Mouse (Mus musculus): ENCODE measurements around the gene Serpine1. TPM values are rescaled to one million over a fixed set of nuclear protein-coding genes. Genes with fewer than 3 reads are reported as not detected.

The Serpine1 gene
- polyA plus RNA-seq, 1 experiment from 2014 or later: 0.33 TPM

- Histone ChIP-seq H3K9ac (replicated peaks; ENCODE audit: low read depth, low read length) (no peak overlapping the region), H3K27ac (ENCODE audit: low read length) (no peak overlapping the region), H3K27me3 (ENCODE audit: control insufficient read depth, insufficient read depth, low read length) (no peaks in the 10 kb centered on the region), H3K4me2 (replicated peaks; ENCODE audit: low read depth, low read length) (no peak overlapping the region), H3K4me3 (ENCODE audit: low read depth, low read length) (no peak overlapping the region), H3K36me3 (ENCODE audit: control insufficient read depth, insufficient read depth, low read length) (no peaks in the 10 kb centered on the region), H3K9me3 (ENCODE audit: control insufficient read depth, low read depth, low read length) (no peaks in the 10 kb centered on the region), H3K4me1 (ENCODE audit: control insufficient read depth, insufficient read depth, low read length) (peaks cover 14% of the 10 kb centered on the region)
- no peak for ATAC-seq (ENCODE audit: insufficient number of reproducible peaks, insufficient read depth, low FRiP score, low read depth)
- 33% methylated on average over 12 of the region's 12 CpGs for WGBS
Observed at GRCm38 (mm10) chr5:137076191-137076930, 4.3 kb upstream of the Serpine1 start.

- 54% methylated on average over 6 of the region's 6 CpGs for WGBS
Observed at GRCm38 (mm10) chr5:137075726-137076125, 3.7 kb upstream of the Serpine1 start.

DNA sequence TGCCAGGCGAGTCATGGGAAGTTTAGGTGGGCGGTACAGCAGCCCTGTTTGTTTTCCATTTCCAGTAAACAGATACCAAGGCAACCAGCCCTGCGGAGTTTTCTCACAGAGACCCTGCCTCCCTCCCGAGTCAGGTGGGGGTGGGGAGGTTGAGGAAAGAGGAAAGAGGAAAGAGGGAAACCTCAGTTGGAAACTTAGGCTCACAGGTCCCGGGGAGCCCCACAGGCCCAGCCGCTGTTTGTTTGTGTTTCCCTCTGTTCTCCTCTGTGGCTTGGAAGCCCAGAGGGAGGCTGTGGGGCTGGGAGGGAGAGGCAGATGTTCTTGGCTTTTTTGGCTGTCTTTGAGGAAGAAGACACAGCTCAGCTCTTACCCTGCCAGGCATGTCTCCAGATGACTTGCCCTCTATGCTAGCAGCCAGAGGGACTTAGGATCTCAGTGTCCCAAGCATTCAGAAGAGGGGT lies 2.2 kb upstream of the Serpine1 start:
- 24% methylated on average over 6 of the region's 6 CpGs for WGBS
- Histone ChIP-seq H3K4me3 (ENCODE audit: low read depth, low read length) (no peak overlapping the region), H3K9me3 (ENCODE audit: control insufficient read depth, low read depth, low read length) (no peaks in the 10 kb centered on the region), H3K4me1 (ENCODE audit: control insufficient read depth, insufficient read depth, low read length) (peaks cover 14% of the 10 kb centered on the region), H3K27ac (ENCODE audit: low read length) (no peak overlapping the region), H3K4me2 (replicated peaks; ENCODE audit: low read depth, low read length) (no peak overlapping the region), H3K9ac (replicated peaks; ENCODE audit: low read depth, low read length) (no peak overlapping the region), H3K36me3 (ENCODE audit: control insufficient read depth, insufficient read depth, low read length) (no peaks in the 10 kb centered on the region), H3K27me3 (ENCODE audit: control insufficient read depth, insufficient read depth, low read length) (no peaks in the 10 kb centered on the region)
- ATAC-seq (ENCODE audit: insufficient number of reproducible peaks, insufficient read depth, low FRiP score, low read depth): no peak

More at GRCm38 (mm10) chr5:137075726-137076125, 3.7 kb upstream of the Serpine1 start:
- Histone ChIP-seq H3K36me3 (ENCODE audit: control insufficient read depth, insufficient read depth, low read length) (no peaks in the 10 kb centered on the region), H3K9ac (replicated peaks; ENCODE audit: low read depth, low read length) (no peak overlapping the region), H3K4me1 (ENCODE audit: control insufficient read depth, insufficient read depth, low read length) (peaks cover 14% of the 10 kb centered on the region), H3K9me3 (ENCODE audit: control insufficient read depth, low read depth, low read length) (no peaks in the 10 kb centered on the region), H3K4me3 (ENCODE audit: low read depth, low read length) (no peak overlapping the region), H3K27me3 (ENCODE audit: control insufficient read depth, insufficient read depth, low read length) (no peaks in the 10 kb centered on the region), H3K27ac (ENCODE audit: low read length) (no peak overlapping the region), H3K4me2 (replicated peaks; ENCODE audit: low read depth, low read length) (no peak overlapping the region)
- ATAC-seq (ENCODE audit: insufficient number of reproducible peaks, insufficient read depth, low FRiP score, low read depth): no peak

DNA sequence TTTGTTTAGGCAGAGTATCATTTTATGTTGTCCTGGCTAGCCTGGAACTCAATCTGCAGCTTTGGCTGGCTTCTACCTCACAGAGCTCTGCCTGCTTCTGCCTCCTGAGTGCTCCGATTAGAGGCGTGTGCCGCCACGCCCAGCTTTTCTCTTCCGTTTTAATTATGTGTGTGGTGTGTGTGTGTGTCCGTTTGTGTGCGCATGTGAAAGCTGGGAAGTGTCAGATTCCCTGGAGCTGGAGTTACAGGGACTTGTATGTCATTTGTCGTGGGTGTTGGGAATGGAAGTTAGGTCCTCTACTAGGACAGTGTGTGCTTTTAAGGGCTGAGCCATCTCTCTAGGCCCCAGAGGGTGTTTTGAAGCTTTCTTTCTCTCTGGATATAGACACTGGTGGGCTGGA lies 1.1 kb upstream of the Serpine1 start:
- Histone ChIP-seq H3K9me3 (ENCODE audit: control insufficient read depth, low read depth, low read length) (no peaks in the 10 kb centered on the region), H3K27me3 (ENCODE audit: control insufficient read depth, insufficient read depth, low read length) (no peaks in the 10 kb centered on the region), H3K4me2 (replicated peaks; ENCODE audit: low read depth, low read length) (no peak overlapping the region), H3K36me3 (ENCODE audit: control insufficient read depth, insufficient read depth, low read length) (no peaks in the 10 kb centered on the region), H3K9ac (replicated peaks; ENCODE audit: low read depth, low read length) (no peak overlapping the region), H3K4me3 (ENCODE audit: low read depth, low read length) (no peak overlapping the region), H3K27ac (ENCODE audit: low read length) (no peak overlapping the region), H3K4me1 (ENCODE audit: control insufficient read depth, insufficient read depth, low read length) (peaks cover 11% of the 10 kb centered on the region)
- WGBS: 91% methylated on average over 8 of the region's 8 CpGs
- no peak for ATAC-seq (ENCODE audit: insufficient number of reproducible peaks, insufficient read depth, low FRiP score, low read depth)

DNA sequence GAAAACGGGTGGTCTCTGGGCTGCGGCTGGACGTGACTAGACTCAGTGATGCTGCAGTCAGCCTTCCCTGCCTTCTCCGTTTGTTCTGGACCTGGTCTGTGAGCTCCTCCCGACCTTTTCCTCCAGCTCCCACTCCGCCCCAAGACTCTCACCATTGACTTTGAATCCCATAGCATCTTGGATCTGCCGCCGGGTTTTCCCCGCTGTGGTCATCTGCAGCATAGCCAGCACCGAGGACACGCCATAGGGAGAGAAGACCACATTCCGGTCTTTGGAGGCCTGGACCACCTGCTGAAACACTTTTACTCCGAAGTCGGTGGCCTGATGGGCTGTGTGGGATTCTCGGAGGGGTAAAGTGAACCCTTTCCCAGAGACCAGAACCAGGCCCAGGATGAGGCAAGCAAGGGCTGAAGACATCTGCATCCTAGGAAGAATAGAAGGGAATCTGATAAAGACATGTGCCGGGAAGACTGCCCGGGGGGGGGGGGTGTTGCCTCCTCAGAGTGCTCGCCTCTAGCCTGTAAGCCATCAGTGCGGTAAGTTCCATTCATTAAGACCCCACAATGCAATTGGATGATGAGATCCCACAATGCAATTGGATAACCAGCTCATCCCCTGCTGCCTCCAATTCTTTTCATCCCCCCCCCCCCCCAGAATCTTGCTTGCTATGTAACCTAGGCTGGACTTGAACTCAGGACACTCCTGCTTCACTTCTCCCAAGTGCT lies 1.0 kb downstream of the Serpine1 start:
- Histone ChIP-seq H3K9ac (replicated peaks; ENCODE audit: low read depth, low read length) (no peak overlapping the region), H3K4me2 (replicated peaks; ENCODE audit: low read depth, low read length) (no peak overlapping the region), H3K9me3 (ENCODE audit: control insufficient read depth, low read depth, low read length) (no peaks in the 10 kb centered on the region), H3K4me3 (ENCODE audit: low read depth, low read length) (no peak overlapping the region), H3K36me3 (ENCODE audit: control insufficient read depth, insufficient read depth, low read length) (no peaks in the 10 kb centered on the region), H3K4me1 (ENCODE audit: control insufficient read depth, insufficient read depth, low read length) (peaks cover 11% of the 10 kb centered on the region), H3K27ac (ENCODE audit: low read length) (no peak overlapping the region), H3K27me3 (ENCODE audit: control insufficient read depth, insufficient read depth, low read length) (no peaks in the 10 kb centered on the region)
- WGBS: 87% methylated on average over 19 of the region's 19 CpGs
- no peak for ATAC-seq (ENCODE audit: insufficient number of reproducible peaks, insufficient read depth, low FRiP score, low read depth)

DNA sequence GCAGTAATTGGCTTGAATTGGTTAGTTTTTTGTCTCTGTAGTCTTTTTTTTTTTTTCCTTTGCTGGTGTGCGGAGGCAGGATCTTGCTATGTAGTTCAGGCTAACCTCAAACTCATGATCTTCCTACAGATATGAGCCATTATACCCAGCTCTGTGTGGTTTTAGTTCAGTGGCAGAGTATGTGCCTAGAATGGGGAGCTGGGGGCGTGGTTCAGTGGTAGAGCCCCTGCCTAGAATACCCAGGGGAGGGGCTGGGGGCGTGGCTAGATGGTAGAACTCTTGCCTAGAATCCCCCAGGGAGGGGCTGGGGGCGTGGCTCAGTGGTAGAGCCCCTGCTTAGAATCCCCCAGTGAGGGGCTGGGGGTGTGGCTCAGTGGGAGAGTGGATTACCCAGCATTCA lies 3.4 kb downstream of the Serpine1 start:
- WGBS: 77% methylated on average over 4 of the region's 4 CpGs
- Histone ChIP-seq H3K4me3 (ENCODE audit: low read depth, low read length) (no peak overlapping the region), H3K9ac (replicated peaks; ENCODE audit: low read depth, low read length) (no peak overlapping the region), H3K27ac (ENCODE audit: low read length) (no peak overlapping the region), H3K27me3 (ENCODE audit: control insufficient read depth, insufficient read depth, low read length) (no peaks in the 10 kb centered on the region), H3K36me3 (ENCODE audit: control insufficient read depth, insufficient read depth, low read length) (no peaks in the 10 kb centered on the region), H3K4me2 (replicated peaks; ENCODE audit: low read depth, low read length) (no peak overlapping the region), H3K9me3 (ENCODE audit: control insufficient read depth, low read depth, low read length) (no peaks in the 10 kb centered on the region), H3K4me1 (ENCODE audit: control insufficient read depth, insufficient read depth, low read length) (peaks cover 7% of the 10 kb centered on the region; the same call in 1 of the 2 replicates)
- no peak for ATAC-seq (ENCODE audit: insufficient number of reproducible peaks, insufficient read depth, low FRiP score, low read depth)

DNA sequence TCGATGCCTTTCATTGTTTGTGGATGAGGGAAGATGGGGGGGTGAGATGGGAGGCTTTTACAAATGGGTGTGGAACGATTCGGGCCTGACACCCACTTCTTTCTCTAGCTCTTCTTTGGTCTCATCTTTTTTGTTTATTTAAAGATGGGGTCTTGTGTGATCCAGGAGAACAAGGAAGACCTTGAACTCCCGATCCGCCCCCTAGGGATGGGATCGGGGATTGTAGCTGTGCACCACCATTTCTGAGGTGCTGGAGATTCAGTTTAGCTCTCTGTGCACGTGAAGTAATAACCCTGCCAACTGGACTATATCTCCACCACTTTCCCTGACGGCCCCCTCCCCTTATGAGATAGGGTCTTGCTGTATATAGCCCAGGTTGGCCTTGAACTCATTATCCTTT lies 6.1 kb downstream of the Serpine1 start:
- Histone ChIP-seq H3K9ac (replicated peaks; ENCODE audit: low read depth, low read length) (no peak overlapping the region), H3K27me3 (ENCODE audit: control insufficient read depth, insufficient read depth, low read length) (no peaks in the 10 kb centered on the region), H3K36me3 (ENCODE audit: control insufficient read depth, insufficient read depth, low read length) (no peaks in the 10 kb centered on the region), H3K9me3 (ENCODE audit: control insufficient read depth, low read depth, low read length) (no peaks in the 10 kb centered on the region), H3K27ac (ENCODE audit: low read length) (no peak overlapping the region), H3K4me3 (ENCODE audit: low read depth, low read length) (no peak overlapping the region), H3K4me2 (replicated peaks; ENCODE audit: low read depth, low read length) (no peak overlapping the region), H3K4me1 (ENCODE audit: control insufficient read depth, insufficient read depth, low read length) (no peaks in the 10 kb centered on the region)
- ATAC-seq (ENCODE audit: insufficient number of reproducible peaks, insufficient read depth, low FRiP score, low read depth): no peak
- 73% methylated on average over 8 of the region's 8 CpGs for WGBS

- no peaks in the 10 kb centered on the region for H3K36me3 ChIP-seq (ENCODE audit: control insufficient read depth, insufficient read depth, low read length)
- H3K9ac ChIP-seq (replicated peaks; ENCODE audit: low read depth, low read length): no peak overlapping the region
- H3K4me1 ChIP-seq (ENCODE audit: control insufficient read depth, insufficient read depth, low read length): no peaks in the 10 kb centered on the region
- no peak overlapping the region for H3K27ac ChIP-seq (ENCODE audit: low read length)
- no peak overlapping the region for H3K4me3 ChIP-seq (ENCODE audit: low read depth, low read length)
- no peaks in the 10 kb centered on the region for H3K27me3 ChIP-seq (ENCODE audit: control insufficient read depth, insufficient read depth, low read length)
- 70% methylated on average over 6 of the region's 6 CpGs for WGBS
- H3K9me3 ChIP-seq (ENCODE audit: control insufficient read depth, low read depth, low read length): no peaks in the 10 kb centered on the region
- no peak overlapping the region for H3K4me2 ChIP-seq (replicated peaks; ENCODE audit: low read depth, low read length)
- no peak for ATAC-seq (ENCODE audit: insufficient number of reproducible peaks, insufficient read depth, low FRiP score, low read depth)
Observed at GRCm38 (mm10) chr5:137065454-137065853, 6.6 kb downstream of the Serpine1 start.

All from stomach, embryonic 14.5 days (tissue).